Mouse (Mus musculus): ENCODE data around the gene Uggt2. TPM values are rescaled to one million over a fixed set of nuclear protein-coding genes. Genes with fewer than 3 reads are reported as not detected.
A peak's percentile ranks its signal among the peaks of the same experiment; 100 is the strongest.

The Uggt2 gene
- polyA plus RNA-seq, 2 experiments, result 14.9 to 36.0 TPM

- 4% methylated on average over 40 of the region's 49 CpGs for WGBS
- Histone ChIP-seq H3K27ac (replicated peaks; ENCODE audit: low read depth, low read length) (0 out of 2 replicates have a peak overlapping the region, but pooled peaks have one; percentile 55), H3K4me2 (replicated peaks; ENCODE audit: low read depth, low read length, severe bottlenecking) (peak overlapping the region; percentile 92), H3K9me3 (ENCODE audit: control insufficient read depth, low read length) (no peaks in the 10 kb centered on the region), H3K27me3 (ENCODE audit: control insufficient read depth, insufficient read depth, low read length) (no peaks in the 10 kb centered on the region), H3K36me3 (ENCODE audit: control insufficient read depth, insufficient read depth, low read length) (peaks cover 15% of the 10 kb centered on the region), H3K4me1 (ENCODE audit: control insufficient read depth, insufficient read depth, low read length) (no peaks in the 10 kb centered on the region), H3K9ac (ENCODE audit: low read depth, low read length, severe bottlenecking) (peak overlapping the region; percentile 36), H3K4me3 (replicated peaks; ENCODE audit: low read length) (peak overlapping the region; percentile 46)
- ATAC-seq (ENCODE audit: low FRiP score, low read depth) (no peak), DNase-seq (ENCODE audit: low spot score) (no peak)
- TF ChIP-seq POLR2A (IDR thresholded peaks at IDR 0.05; ENCODE audit: borderline replicate concordance, extremely low read depth, insufficient read depth, insufficient read length), result no peak
Observed at GRCm38 (mm10) chr14:119006441-119007102, 92.7 kb downstream of the Uggt2 start.

DNA sequence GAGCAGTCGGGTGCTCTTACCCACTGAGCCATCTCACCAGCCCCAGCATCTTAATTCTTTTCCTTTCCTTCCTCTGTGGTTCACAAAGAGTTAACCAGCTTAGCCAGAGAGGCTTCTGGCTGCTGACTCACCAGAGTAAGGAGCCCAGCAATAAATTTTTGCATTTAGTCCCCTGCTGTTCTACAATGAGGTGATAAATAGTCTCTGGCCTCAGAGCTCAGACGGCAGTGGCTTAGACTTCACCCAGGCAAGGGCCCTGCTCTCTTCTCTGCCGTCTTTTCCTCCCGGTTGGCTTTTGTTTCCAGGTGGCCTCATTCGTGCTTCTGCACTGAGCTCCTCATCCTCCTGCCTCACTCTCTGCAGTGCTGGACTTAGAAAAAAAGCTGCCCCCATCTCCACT, 93.4 kb downstream of the Uggt2 start:
- Histone ChIP-seq H3K4me2 (replicated peaks; ENCODE audit: low read depth, low read length, severe bottlenecking) (no peak overlapping the region; the same call in 1 of the 2 replicates), H3K9me3 (ENCODE audit: control insufficient read depth, low read length) (no peaks in the 10 kb centered on the region), H3K36me3 (ENCODE audit: control insufficient read depth, insufficient read depth, low read length) (peaks cover 17% of the 10 kb centered on the region), H3K27ac (replicated peaks; ENCODE audit: low read depth, low read length) (no peak overlapping the region), H3K4me1 (ENCODE audit: control insufficient read depth, insufficient read depth, low read length) (no peaks in the 10 kb centered on the region), H3K27me3 (ENCODE audit: control insufficient read depth, insufficient read depth, low read length) (no peaks in the 10 kb centered on the region), H3K9ac (ENCODE audit: low read depth, low read length, severe bottlenecking) (no peak overlapping the region), H3K4me3 (replicated peaks; ENCODE audit: low read length) (no peak overlapping the region)
- TF ChIP-seq POLR2A (IDR thresholded peaks at IDR 0.05; ENCODE audit: borderline replicate concordance, extremely low read depth, insufficient read depth, insufficient read length), result no peak
- 6% methylated on average over 5 of the region's 5 CpGs for WGBS
- DNase-seq (ENCODE audit: low spot score), result no peak
- ATAC-seq (ENCODE audit: low FRiP score, low read depth), result no peak

GRCm38 (mm10) chr14:119003320-119003719, 95.9 kb downstream of the Uggt2 start:
- no peaks in the 10 kb centered on the region for H3K4me1 ChIP-seq (ENCODE audit: control insufficient read depth, insufficient read depth, low read length)
- no peak overlapping the region for H3K27ac ChIP-seq (replicated peaks; ENCODE audit: low read depth, low read length)
- no peak for TF ChIP-seq POLR2A (IDR thresholded peaks at IDR 0.05; ENCODE audit: borderline replicate concordance, extremely low read depth, insufficient read depth, insufficient read length)
- H3K27me3 ChIP-seq (ENCODE audit: control insufficient read depth, insufficient read depth, low read length), result no peaks in the 10 kb centered on the region
- no peak for DNase-seq (ENCODE audit: low spot score)
- no peak overlapping the region for H3K9ac ChIP-seq (ENCODE audit: low read depth, low read length, severe bottlenecking)
- H3K4me2 ChIP-seq (replicated peaks; ENCODE audit: low read depth, low read length, severe bottlenecking), result no peak overlapping the region
- H3K9me3 ChIP-seq (ENCODE audit: control insufficient read depth, low read length), result no peaks in the 10 kb centered on the region
- H3K36me3 ChIP-seq (ENCODE audit: control insufficient read depth, insufficient read depth, low read length), result peaks cover 22% of the 10 kb centered on the region
- H3K4me3 ChIP-seq (replicated peaks; ENCODE audit: low read length), result no peak overlapping the region
- no peak for ATAC-seq (ENCODE audit: low FRiP score, low read depth)

GRCm38 (mm10) chr14:118995226-118995925, 103.9 kb downstream of the Uggt2 start:
- no peak for TF ChIP-seq POLR2A (IDR thresholded peaks at IDR 0.05; ENCODE audit: borderline replicate concordance, extremely low read depth, insufficient read depth, insufficient read length)
- H3K4me1 ChIP-seq (ENCODE audit: control insufficient read depth, insufficient read depth, low read length), result no peaks in the 10 kb centered on the region
- H3K4me2 ChIP-seq (replicated peaks; ENCODE audit: low read depth, low read length, severe bottlenecking), result no peak overlapping the region
- DNase-seq (ENCODE audit: low spot score) (no peak), ATAC-seq (ENCODE audit: low FRiP score, low read depth) (no peak)
- H3K27me3 ChIP-seq (ENCODE audit: control insufficient read depth, insufficient read depth, low read length), result no peaks in the 10 kb centered on the region
- no peak overlapping the region for H3K27ac ChIP-seq (replicated peaks; ENCODE audit: low read depth, low read length)
- H3K9me3 ChIP-seq (ENCODE audit: control insufficient read depth, low read length), result no peaks in the 10 kb centered on the region
- H3K36me3 ChIP-seq (ENCODE audit: control insufficient read depth, insufficient read depth, low read length), result peaks cover 59% of the 10 kb centered on the region
- H3K9ac ChIP-seq (ENCODE audit: low read depth, low read length, severe bottlenecking), result no peak overlapping the region
- no peak overlapping the region for H3K4me3 ChIP-seq (replicated peaks; ENCODE audit: low read length)
- 92% methylated on average over 9 of the region's 9 CpGs for WGBS

DNA sequence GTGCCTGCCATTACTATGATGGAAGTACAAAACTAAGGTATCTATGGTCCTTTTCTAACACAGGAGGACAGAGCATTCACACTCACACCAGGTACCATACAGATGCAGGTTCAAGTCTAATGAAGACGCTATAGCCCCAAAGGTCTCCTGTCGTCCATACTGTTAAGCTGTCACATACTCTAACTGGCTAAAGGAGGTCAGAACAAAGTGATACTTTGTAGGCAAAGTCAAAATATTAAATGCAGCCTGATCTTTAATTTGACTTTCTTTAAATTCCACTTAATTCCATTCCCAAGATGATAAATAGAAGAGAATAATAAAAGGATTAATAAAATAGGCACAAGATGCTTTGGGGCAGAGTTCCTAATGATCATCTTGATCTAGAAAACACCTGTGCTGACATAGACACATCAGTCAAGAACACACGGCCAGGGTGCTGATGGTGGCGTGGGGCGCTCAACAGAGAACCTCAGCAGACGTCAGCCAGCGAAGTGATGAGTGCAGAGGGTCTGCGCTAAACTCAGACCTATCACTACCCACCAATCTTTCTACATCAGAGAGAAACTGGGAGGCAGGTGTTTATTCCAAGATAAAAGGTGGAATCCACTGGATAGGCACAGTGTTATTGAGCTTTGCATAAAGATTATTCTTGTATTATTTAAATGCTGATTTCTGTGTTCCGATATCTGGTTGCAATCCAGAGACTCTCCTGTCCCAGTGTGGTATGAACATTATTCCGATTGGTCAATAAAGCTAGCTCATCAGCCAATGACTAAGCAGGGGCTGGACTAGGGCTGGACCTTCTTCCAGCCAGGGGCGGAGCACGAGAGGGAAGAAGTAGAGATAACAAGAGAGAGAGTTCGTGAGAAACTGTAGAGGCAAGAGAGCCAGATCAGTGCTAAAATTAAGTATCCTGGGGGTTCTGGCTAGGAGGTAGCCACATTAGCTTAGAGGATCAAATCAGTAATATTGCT, 111.4 kb downstream of the Uggt2 start:
- ATAC-seq (ENCODE audit: low FRiP score, low read depth), result peak; percentile 44; the same call in 1 of the 2 replicates
- H3K4me1 ChIP-seq (ENCODE audit: control insufficient read depth, insufficient read depth, low read length), result no peaks in the 10 kb centered on the region
- peaks cover 44% of the 10 kb centered on the region for H3K36me3 ChIP-seq (ENCODE audit: control insufficient read depth, insufficient read depth, low read length)
- no peak overlapping the region for H3K4me3 ChIP-seq (replicated peaks; ENCODE audit: low read length)
- no peak overlapping the region for H3K27ac ChIP-seq (replicated peaks; ENCODE audit: low read depth, low read length)
- H3K9me3 ChIP-seq (ENCODE audit: control insufficient read depth, low read length), result no peaks in the 10 kb centered on the region
- 53% methylated on average over 13 of the region's 13 CpGs for WGBS
- no peak overlapping the region for H3K9ac ChIP-seq (ENCODE audit: low read depth, low read length, severe bottlenecking)
- no peaks in the 10 kb centered on the region for H3K27me3 ChIP-seq (ENCODE audit: control insufficient read depth, insufficient read depth, low read length)
- no peak for DNase-seq (ENCODE audit: low spot score)
- H3K4me2 ChIP-seq (replicated peaks; ENCODE audit: low read depth, low read length, severe bottlenecking), result no peak overlapping the region
- TF ChIP-seq POLR2A (IDR thresholded peaks at IDR 0.05; ENCODE audit: borderline replicate concordance, extremely low read depth, insufficient read depth, insufficient read length), result no peak
